Mouse (Mus musculus): ENCODE data around the gene Tmprss3. TPM values are rescaled to one million over a fixed set of nuclear protein-coding genes. Genes with fewer than 3 reads are reported as not detected.

Gene Tmprss3
- 0.04 and 0.11 TPM in 2 replicates for polyA plus RNA-seq (2012; rRNA removed)

DNA sequence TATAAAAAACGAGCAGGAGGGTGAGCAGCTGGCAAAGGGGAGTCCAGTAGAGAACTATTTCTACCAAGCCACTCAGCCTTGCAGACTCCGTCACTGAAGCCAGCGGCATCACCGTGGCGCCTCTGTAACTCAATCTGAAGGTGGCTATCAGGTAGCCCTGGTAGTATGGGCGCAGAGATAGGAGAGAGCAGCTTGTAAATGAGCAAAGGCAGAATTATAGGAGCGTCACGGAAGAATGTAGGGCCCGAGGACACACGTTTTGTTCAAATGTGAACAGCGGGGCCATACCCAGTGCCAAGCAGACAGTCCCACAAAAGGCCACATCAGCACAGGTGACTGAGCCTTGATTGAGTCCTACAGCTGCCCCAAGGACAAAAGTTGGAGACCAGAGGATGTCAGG, at the start of gene Tmprss3:
Gene Tmprss3, minus strand, starts transcription at position 101 of the 400 bp plus-strand sequence.
- H3K4me3 ChIP-seq (ENCODE audit: control insufficient read depth, low read depth, low read length), result no peak within 1 kb of the TSS
- no peak within 1 kb of the TSS for H3K27ac ChIP-seq (ENCODE audit: control insufficient read depth, insufficient read depth, low read depth, low read length)
- H3K27me3 ChIP-seq (ENCODE audit: control insufficient read depth, insufficient read depth, low read length), result no peaks in the 10 kb centered on the region
- TF ChIP-seq POLR2A (IDR thresholded peaks at IDR 0.05; ENCODE audit: control insufficient read depth, low read depth, low read length), result no peak
- TF ChIP-seq CTCF (IDR thresholded peaks at IDR 0.05; ENCODE audit: control insufficient read depth, insufficient read depth, insufficient replicate concordance, low read depth, low read length), result no peak
- H3K36me3 ChIP-seq (ENCODE audit: control insufficient read depth, insufficient read depth, low read length), result no peaks in the 10 kb centered on the region
- no peaks in the 10 kb centered on the region for H3K4me1 ChIP-seq (ENCODE audit: control insufficient read depth, insufficient read depth, low read length)

GRCm38 (mm10) chr17:31247144-31247543, 48.4 kb upstream of the Tmprss3 start:
- H3K27me3 ChIP-seq (ENCODE audit: control insufficient read depth, insufficient read depth, low read length), result no peaks in the 10 kb centered on the region
- H3K36me3 ChIP-seq (ENCODE audit: control insufficient read depth, insufficient read depth, low read length), result no peaks in the 10 kb centered on the region
- H3K4me3 ChIP-seq (ENCODE audit: control insufficient read depth, low read depth, low read length), result no peak overlapping the region
- TF ChIP-seq CTCF (IDR thresholded peaks at IDR 0.05; ENCODE audit: control insufficient read depth, insufficient read depth, insufficient replicate concordance, low read depth, low read length), result no peak
- no peak for TF ChIP-seq POLR2A (IDR thresholded peaks at IDR 0.05; ENCODE audit: control insufficient read depth, low read depth, low read length)
- peaks cover 12% of the 10 kb centered on the region for H3K4me1 ChIP-seq (ENCODE audit: control insufficient read depth, insufficient read depth, low read length)
- H3K27ac ChIP-seq (ENCODE audit: control insufficient read depth, insufficient read depth, low read depth, low read length), result no peak overlapping the region; the same call in 1 of the 2 replicates

GRCm38 (mm10) chr17:31245321-31245720, 46.5 kb upstream of the Tmprss3 start:
- TF ChIP-seq CTCF (IDR thresholded peaks at IDR 0.05; ENCODE audit: control insufficient read depth, insufficient read depth, insufficient replicate concordance, low read depth, low read length), result no peak
- TF ChIP-seq POLR2A (IDR thresholded peaks at IDR 0.05; ENCODE audit: control insufficient read depth, low read depth, low read length), result no peak
- H3K27me3 ChIP-seq (ENCODE audit: control insufficient read depth, insufficient read depth, low read length), result no peaks in the 10 kb centered on the region
- H3K4me3 ChIP-seq (ENCODE audit: control insufficient read depth, low read depth, low read length), result no peak overlapping the region

DNA sequence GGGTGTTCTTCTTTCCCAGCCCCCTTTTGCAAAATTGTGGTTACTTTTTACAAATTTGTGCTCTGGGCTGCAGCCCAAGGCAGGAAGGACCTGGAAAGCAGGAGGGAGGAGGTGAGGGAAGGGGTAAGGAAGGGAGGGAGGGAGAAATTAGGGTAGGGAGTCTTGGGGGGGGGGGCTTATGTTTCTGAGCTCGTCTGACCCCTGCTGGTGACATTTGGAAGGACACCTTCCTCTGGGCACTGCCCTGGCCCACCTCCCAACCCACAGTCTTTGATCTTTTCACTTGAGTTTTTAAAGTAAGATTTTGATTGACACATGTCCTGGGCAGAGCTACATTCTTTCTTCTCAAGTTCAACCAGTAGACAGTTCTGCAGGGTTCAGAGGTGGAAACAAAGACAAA, 44.0 kb upstream of the Tmprss3 start:
- no peak overlapping the region for H3K27ac ChIP-seq (ENCODE audit: control insufficient read depth, insufficient read depth, low read depth, low read length)
- TF ChIP-seq CTCF (IDR thresholded peaks at IDR 0.05; ENCODE audit: control insufficient read depth, insufficient read depth, insufficient replicate concordance, low read depth, low read length) (peak; percentile 44; the same call in 1 of the 2 replicates), POLR2A (IDR thresholded peaks at IDR 0.05; ENCODE audit: control insufficient read depth, low read depth, low read length) (no peak)
- H3K4me1 ChIP-seq (ENCODE audit: control insufficient read depth, insufficient read depth, low read length), result peaks cover 6% of the 10 kb centered on the region
- H3K27me3 ChIP-seq (ENCODE audit: control insufficient read depth, insufficient read depth, low read length), result no peaks in the 10 kb centered on the region
- H3K36me3 ChIP-seq (ENCODE audit: control insufficient read depth, insufficient read depth, low read length), result no peaks in the 10 kb centered on the region
- no peak overlapping the region for H3K4me3 ChIP-seq (ENCODE audit: control insufficient read depth, low read depth, low read length)

More at GRCm38 (mm10) chr17:31245321-31245720, 46.5 kb upstream of the Tmprss3 start:
- Histone ChIP-seq H3K4me1 (ENCODE audit: control insufficient read depth, insufficient read depth, low read length) (peaks cover 8% of the 10 kb centered on the region), H3K36me3 (ENCODE audit: control insufficient read depth, insufficient read depth, low read length) (no peaks in the 10 kb centered on the region), H3K27ac (ENCODE audit: control insufficient read depth, insufficient read depth, low read depth, low read length) (no peak overlapping the region)

GRCm38 (mm10) chr17:31241156-31241555, 42.4 kb upstream of the Tmprss3 start:
- Histone ChIP-seq H3K36me3 (ENCODE audit: control insufficient read depth, insufficient read depth, low read length) (no peaks in the 10 kb centered on the region), H3K27me3 (ENCODE audit: control insufficient read depth, insufficient read depth, low read length) (no peaks in the 10 kb centered on the region), H3K27ac (ENCODE audit: control insufficient read depth, insufficient read depth, low read depth, low read length) (no peak overlapping the region), H3K4me1 (ENCODE audit: control insufficient read depth, insufficient read depth, low read length) (no peaks in the 10 kb centered on the region), H3K4me3 (ENCODE audit: control insufficient read depth, low read depth, low read length) (no peak overlapping the region)
- no peak for TF ChIP-seq CTCF (IDR thresholded peaks at IDR 0.05; ENCODE audit: control insufficient read depth, insufficient read depth, insufficient replicate concordance, low read depth, low read length)
- no peak for TF ChIP-seq POLR2A (IDR thresholded peaks at IDR 0.05; ENCODE audit: control insufficient read depth, low read depth, low read length)

- H3K4me1 ChIP-seq (ENCODE audit: control insufficient read depth, insufficient read depth, low read length), result no peaks in the 10 kb centered on the region
- H3K27me3 ChIP-seq (ENCODE audit: control insufficient read depth, insufficient read depth, low read length), result no peaks in the 10 kb centered on the region
- no peaks in the 10 kb centered on the region for H3K36me3 ChIP-seq (ENCODE audit: control insufficient read depth, insufficient read depth, low read length)
- TF ChIP-seq CTCF (IDR thresholded peaks at IDR 0.05; ENCODE audit: control insufficient read depth, insufficient read depth, insufficient replicate concordance, low read depth, low read length) (no peak), POLR2A (IDR thresholded peaks at IDR 0.05; ENCODE audit: control insufficient read depth, low read depth, low read length) (no peak)
- no peak overlapping the region for H3K4me3 ChIP-seq (ENCODE audit: control insufficient read depth, low read depth, low read length)
- H3K27ac ChIP-seq (ENCODE audit: control insufficient read depth, insufficient read depth, low read depth, low read length), result no peak overlapping the region
These were observed 39.6 kb upstream of the Tmprss3 start for GRCm38 (mm10) chr17:31238234-31239020.

GRCm38 (mm10) chr17:31235915-31236314, 37.1 kb upstream of the Tmprss3 start:
- no peak for TF ChIP-seq POLR2A (IDR thresholded peaks at IDR 0.05; ENCODE audit: control insufficient read depth, low read depth, low read length)
- TF ChIP-seq CTCF (IDR thresholded peaks at IDR 0.05; ENCODE audit: control insufficient read depth, insufficient read depth, insufficient replicate concordance, low read depth, low read length), result no peak
- Histone ChIP-seq H3K4me1 (ENCODE audit: control insufficient read depth, insufficient read depth, low read length) (no peaks in the 10 kb centered on the region; the same call in 1 of the 2 replicates), H3K4me3 (ENCODE audit: control insufficient read depth, low read depth, low read length) (no peak overlapping the region), H3K27ac (ENCODE audit: control insufficient read depth, insufficient read depth, low read depth, low read length) (no peak overlapping the region), H3K36me3 (ENCODE audit: control insufficient read depth, insufficient read depth, low read length) (no peaks in the 10 kb centered on the region), H3K27me3 (ENCODE audit: control insufficient read depth, insufficient read depth, low read length) (no peaks in the 10 kb centered on the region)

Measured in testis, adult 2 months (tissue).